Mouse (Mus musculus): ENCODE measurements around the gene Utp18. TPM values are rescaled to one million over a fixed set of nuclear protein-coding genes. Genes with fewer than 3 reads are reported as not detected.

Utp18 gene
- total and polyA plus RNA-seq, 2 experiments from 2014 or later: 21.1 to 25.3 TPM

DNA sequence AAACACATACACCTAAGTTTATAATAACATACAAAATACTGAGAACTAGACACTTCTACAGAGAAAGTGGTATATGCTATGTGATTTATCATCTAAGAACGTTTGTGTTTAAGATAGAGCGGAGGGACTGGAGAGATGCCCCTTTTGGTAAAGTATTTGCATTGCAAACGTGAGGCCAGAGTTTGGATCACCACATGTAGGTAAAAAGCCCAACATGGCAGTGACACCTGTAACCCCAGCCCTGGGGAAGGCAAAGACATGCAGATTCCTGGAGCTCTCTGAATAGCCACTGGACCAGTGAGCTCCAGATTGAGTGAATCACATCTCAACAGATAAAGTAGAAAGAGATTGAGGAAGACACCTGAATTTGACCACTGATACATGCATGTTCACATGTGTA lies 12.2 kb upstream of the Utp18 start:
- Histone ChIP-seq H3K27ac (no peak overlapping the region), H3K4me2 (ENCODE audit: low read depth, low read length) (no peak overlapping the region), H3K4me3 (ENCODE audit: low read length) (no peak overlapping the region), H3K4me1 (ENCODE audit: insufficient read depth, low read length) (no peaks in the 10 kb centered on the region), H3K9me3 (ENCODE audit: low read length) (no peaks in the 10 kb centered on the region), H3K9ac (replicated peaks; ENCODE audit: low read length) (no peak overlapping the region), H3K27me3 (ENCODE audit: insufficient read depth, low read length) (no peaks in the 10 kb centered on the region), H3K36me3 (ENCODE audit: insufficient read depth, low read length) (peaks cover 6% of the 10 kb centered on the region; the same call in 1 of the 2 replicates)
- no peak for TF ChIP-seq CTCF (IDR thresholded peaks at IDR 0.05; ENCODE audit: low read depth)
- no peak for DNase-seq (ENCODE audit: low spot score)
- ATAC-seq: no peak
- WGBS: 86% methylated on average over 3 of the region's 3 CpGs

DNA sequence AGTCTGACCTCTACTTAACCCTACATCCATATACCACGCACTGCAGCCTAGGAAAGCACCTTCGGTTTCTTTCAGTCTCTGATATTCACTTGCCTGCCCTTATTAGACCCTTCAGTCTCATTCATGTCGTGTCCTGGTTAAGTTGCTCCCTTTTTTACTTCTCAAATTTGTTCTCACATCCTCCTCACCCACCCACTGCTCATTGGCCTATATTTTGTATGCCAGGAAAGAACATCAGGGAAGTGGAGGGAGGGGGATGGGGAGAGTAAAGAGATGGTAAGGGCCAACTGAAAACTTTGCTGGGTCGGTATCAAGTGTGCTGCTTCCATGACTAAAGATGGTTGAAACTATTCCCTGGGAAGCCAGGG lies 1.5 kb upstream of the Utp18 start:
- Histone ChIP-seq H3K36me3 (ENCODE audit: insufficient read depth, low read length) (no peaks in the 10 kb centered on the region), H3K9me3 (ENCODE audit: low read length) (no peaks in the 10 kb centered on the region), H3K4me1 (ENCODE audit: insufficient read depth, low read length) (peaks cover 9% of the 10 kb centered on the region), H3K27me3 (ENCODE audit: insufficient read depth, low read length) (no peaks in the 10 kb centered on the region), H3K27ac (peak overlapping the region; percentile 95; the same call in 1 of the 2 replicates), H3K4me2 (ENCODE audit: low read depth, low read length) (peak overlapping the region; percentile 96), H3K4me3 (ENCODE audit: low read length) (peak overlapping the region; percentile 99), H3K9ac (replicated peaks; ENCODE audit: low read length) (peak overlapping the region; percentile 92)
- no peak for TF ChIP-seq CTCF (IDR thresholded peaks at IDR 0.05; ENCODE audit: low read depth)
- ATAC-seq (no peak), DNase-seq (ENCODE audit: low spot score) (no peak)
- WGBS: 4% methylated on average over 4 of the region's 4 CpGs

DNA sequence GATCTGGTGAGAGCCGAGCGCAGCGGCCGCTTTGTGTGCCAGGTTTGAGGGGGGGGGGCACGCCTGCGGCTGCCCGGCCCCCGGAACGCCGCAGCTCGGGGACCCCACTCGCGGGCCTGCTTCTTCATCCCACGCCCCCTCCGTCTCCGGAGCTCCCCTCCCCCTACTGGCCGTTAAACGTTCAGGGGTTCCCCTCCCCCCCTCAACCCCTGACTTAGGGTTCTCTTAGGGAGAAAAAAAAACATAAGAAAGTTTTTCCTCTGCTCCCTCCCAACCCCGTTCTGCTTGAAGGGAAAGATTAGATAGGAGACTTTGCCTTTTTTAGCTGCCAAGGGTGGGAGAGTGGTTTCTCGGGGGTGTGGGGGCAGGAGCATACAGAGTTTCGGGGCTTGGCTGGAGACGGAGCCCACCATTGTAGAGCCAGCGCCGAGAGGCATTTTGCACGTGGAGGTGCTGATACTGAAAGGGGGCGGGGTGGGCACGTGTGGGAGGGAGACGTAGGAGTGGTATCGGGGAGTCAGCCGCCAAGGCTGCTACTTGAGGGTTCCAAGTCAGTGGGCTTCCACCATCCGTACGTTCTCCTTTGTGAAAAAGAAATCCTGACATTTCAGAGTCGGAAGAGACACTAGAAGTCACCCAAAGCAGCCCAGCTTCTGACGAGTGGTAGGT lies 979 bp upstream of the Utp18 start:
- Histone ChIP-seq H3K27ac (peak overlapping the region; percentile 95), H3K36me3 (ENCODE audit: insufficient read depth, low read length) (no peaks in the 10 kb centered on the region), H3K27me3 (ENCODE audit: insufficient read depth, low read length) (no peaks in the 10 kb centered on the region), H3K4me2 (ENCODE audit: low read depth, low read length) (peak overlapping the region; percentile 96), H3K4me1 (ENCODE audit: insufficient read depth, low read length) (peaks cover 9% of the 10 kb centered on the region), H3K4me3 (ENCODE audit: low read length) (peak overlapping the region; percentile 99), H3K9ac (replicated peaks; ENCODE audit: low read length) (peak overlapping the region; percentile 92), H3K9me3 (ENCODE audit: low read length) (no peaks in the 10 kb centered on the region)
- under 1% methylated on average over 32 of the region's 34 CpGs for WGBS
- no peak for TF ChIP-seq CTCF (IDR thresholded peaks at IDR 0.05; ENCODE audit: low read depth)
- DNase-seq (ENCODE audit: low spot score) (peak; percentile 42), ATAC-seq (no peak)

DNA sequence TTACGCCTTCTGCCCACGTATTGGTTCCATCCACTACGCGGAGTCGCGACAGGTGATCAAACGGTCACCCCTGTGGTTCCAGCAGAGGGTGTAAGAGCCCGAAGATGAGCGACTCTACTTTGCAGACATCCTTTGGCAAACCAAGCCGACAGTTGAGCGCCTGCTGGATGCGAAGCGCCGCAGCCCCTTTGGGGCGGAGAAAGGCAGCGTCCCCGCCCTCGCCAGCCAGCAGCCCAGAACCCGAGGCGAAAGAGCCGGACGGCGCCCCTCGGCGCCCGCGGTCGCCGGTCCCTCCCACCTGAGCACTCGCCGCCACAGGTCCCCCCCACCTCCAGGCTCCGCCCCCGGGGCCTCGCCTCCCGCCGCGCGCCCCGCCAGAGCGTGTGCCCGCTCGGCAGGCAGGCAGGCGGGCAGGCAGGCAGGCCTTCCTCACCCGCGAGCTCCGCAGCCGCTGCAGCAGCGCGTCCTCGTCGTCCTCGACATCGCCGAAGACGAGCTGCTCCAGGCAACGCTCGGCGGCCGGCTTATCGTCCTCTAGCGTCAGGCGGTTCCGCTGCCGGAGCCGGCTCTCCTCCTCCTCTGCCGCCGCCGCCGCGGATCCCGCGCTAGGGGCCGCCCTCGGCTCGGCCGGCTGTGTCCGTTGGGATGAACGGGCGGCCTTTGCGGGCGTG lies 530 bp downstream of the Utp18 start:
- no peaks in the 10 kb centered on the region for H3K27me3 ChIP-seq (ENCODE audit: insufficient read depth, low read length)
- no peaks in the 10 kb centered on the region for H3K9me3 ChIP-seq (ENCODE audit: low read length)
- 2% methylated on average over 64 of the region's 81 CpGs for WGBS
- ATAC-seq (peak; percentile 38), DNase-seq (ENCODE audit: low spot score) (peak; percentile 77)
- H3K4me1 ChIP-seq (ENCODE audit: insufficient read depth, low read length): peaks cover 9% of the 10 kb centered on the region
- peak overlapping the region; percentile 92 for H3K9ac ChIP-seq (replicated peaks; ENCODE audit: low read length)
- H3K36me3 ChIP-seq (ENCODE audit: insufficient read depth, low read length): 0 out of 2 replicates have a peak, but pooled peaks cover 3% of the 10 kb centered on the region
- TF ChIP-seq CTCF (IDR thresholded peaks at IDR 0.05; ENCODE audit: low read depth): peak; percentile 47
- peak overlapping the region; percentile 95 for H3K27ac ChIP-seq
- peak overlapping the region; percentile 96 for H3K4me2 ChIP-seq (ENCODE audit: low read depth, low read length)
- H3K4me3 ChIP-seq (ENCODE audit: low read length): peak overlapping the region; percentile 99

DNA sequence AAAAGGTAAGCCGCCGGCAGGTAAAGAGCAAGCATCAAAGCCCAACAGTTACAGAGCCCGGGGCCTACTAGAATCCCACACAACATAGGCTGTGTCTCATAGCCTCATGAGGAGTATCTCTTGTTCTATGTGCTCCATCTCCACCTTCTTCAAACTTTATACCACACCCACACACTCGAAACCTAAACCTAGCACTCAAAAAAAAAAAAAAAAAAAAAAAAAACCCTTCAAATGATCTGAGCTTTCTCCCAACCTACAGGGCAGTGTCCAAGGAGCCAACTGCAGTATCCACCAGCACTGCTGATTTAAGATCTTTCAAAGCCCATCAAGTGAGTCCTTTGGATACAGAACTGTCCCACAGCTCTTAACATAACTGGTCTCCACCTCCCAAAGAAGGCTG lies 1.5 kb downstream of the Utp18 start:
- DNase-seq (ENCODE audit: low spot score) (no peak), ATAC-seq (no peak)
- 0 out of 2 replicates have a peak overlapping the region, but pooled peaks have one; percentile 95 for H3K27ac ChIP-seq
- no peak for TF ChIP-seq CTCF (IDR thresholded peaks at IDR 0.05; ENCODE audit: low read depth)
- peak overlapping the region; percentile 96 for H3K4me2 ChIP-seq (ENCODE audit: low read depth, low read length)
- peaks cover 9% of the 10 kb centered on the region for H3K4me1 ChIP-seq (ENCODE audit: insufficient read depth, low read length)
- no peaks in the 10 kb centered on the region for H3K9me3 ChIP-seq (ENCODE audit: low read length)
- peak overlapping the region; percentile 92 for H3K9ac ChIP-seq (replicated peaks; ENCODE audit: low read length)
- H3K36me3 ChIP-seq (ENCODE audit: insufficient read depth, low read length): peaks cover 3% of the 10 kb centered on the region; the same call in 1 of the 2 replicates
- 87% methylated on average over 4 of the region's 4 CpGs for WGBS
- no peaks in the 10 kb centered on the region for H3K27me3 ChIP-seq (ENCODE audit: insufficient read depth, low read length)
- H3K4me3 ChIP-seq (ENCODE audit: low read length): peak overlapping the region; percentile 99

DNA sequence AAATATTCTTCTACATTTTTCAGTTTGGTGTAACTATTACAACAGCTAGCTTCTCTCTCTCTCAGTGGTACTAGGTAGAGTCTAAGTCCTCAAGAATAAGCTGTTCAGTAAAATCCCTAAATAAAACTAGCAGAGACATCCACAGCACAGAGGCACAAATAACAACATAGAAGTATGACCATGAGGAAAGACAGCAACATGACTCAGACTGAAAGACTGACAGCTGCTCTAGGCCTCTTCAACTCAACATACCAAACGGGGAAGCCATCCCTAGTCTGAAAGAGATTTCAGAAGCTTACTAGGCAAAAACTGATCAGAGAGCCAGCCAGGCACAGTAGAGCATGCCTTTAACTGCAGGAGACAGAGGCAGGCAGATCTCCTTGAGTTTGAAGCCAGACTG lies 22.9 kb downstream of the Utp18 start:
- no peak overlapping the region for H3K9ac ChIP-seq (replicated peaks; ENCODE audit: low read length)
- no peaks in the 10 kb centered on the region for H3K27me3 ChIP-seq (ENCODE audit: insufficient read depth, low read length)
- H3K4me3 ChIP-seq (ENCODE audit: low read length): no peak overlapping the region
- ATAC-seq (no peak), DNase-seq (ENCODE audit: low spot score) (no peak)
- 81% methylated on average over 1 of the region's 1 CpGs for WGBS
- peaks cover 39% of the 10 kb centered on the region for H3K36me3 ChIP-seq (ENCODE audit: insufficient read depth, low read length)
- H3K4me2 ChIP-seq (ENCODE audit: low read depth, low read length): no peak overlapping the region
- no peak overlapping the region for H3K27ac ChIP-seq
- no peaks in the 10 kb centered on the region for H3K9me3 ChIP-seq (ENCODE audit: low read length)
- no peaks in the 10 kb centered on the region for H3K4me1 ChIP-seq (ENCODE audit: insufficient read depth, low read length)
- no peak for TF ChIP-seq CTCF (IDR thresholded peaks at IDR 0.05; ENCODE audit: low read depth)

All from hindbrain, postnatal 0 days (tissue).